9 mouse cellular contexts compared by ENCODE assay signal in genomic region chr2:154417107-154417506, GRCm38 (mm10). TPM values are rescaled to one million over a fixed set of nuclear protein-coding genes. Genes with fewer than 3 reads are reported as not detected.
DNase-seq lines count a peak whose midpoint lies in the region; ATAC-seq and TF ChIP-seq lines count a peak whose summit lies in the region.
"Had no signal": no experiment of that assay in that cellular context is flagged by ENCODE, and none has a peak within 500 bp of the region (broad histone marks: within the 10 kb centered on the region; RNA-seq: fewer than 3 reads in every experiment).

No protein-coding gene starts in this region.

- H3K27ac ChIP-seq in kidney, adult 2 months (ENCODE audit: insufficient read depth, low read depth, low read length), result no peak overlapping the region
- H3K27ac ChIP-seq in kidney, embryonic 15.5 days, result no peak overlapping the region
- H3K27ac ChIP-seq in MEL (ENCODE audit: control insufficient read depth, low read depth, low read length), result no peak overlapping the region
- H3K27ac ChIP-seq in gastrocnemius, adult 2 months, result no peak overlapping the region
- H3K27ac ChIP-seq in limb, embryonic 11.5 days (replicated peaks; ENCODE audit: low read depth, low read length), result no peak overlapping the region

- no peak overlapping the region for H3K4me3 ChIP-seq in kidney, adult 2 months (ENCODE audit: insufficient read depth, low read depth, low read length)
- H3K4me3 ChIP-seq in kidney, embryonic 15.5 days (replicated peaks), result no peak overlapping the region
- H3K4me3 ChIP-seq in MEL (ENCODE audit: control insufficient read depth in 1 of 2, insufficient read depth in 1 of 2, low read depth in 2 of 2, low read length in 2 of 2), result no peak overlapping the region
- H3K4me3 ChIP-seq in gastrocnemius, adult 2 months, result no peak overlapping the region
- no peak overlapping the region for H3K4me3 ChIP-seq in limb, embryonic 11.5 days (ENCODE audit: low read depth, low read length)
- H3K4me3 ChIP-seq: myocyte had no signal

- no peaks in the 10 kb centered on the region for H3K4me1 ChIP-seq in kidney, adult 2 months (ENCODE audit: control insufficient read depth, insufficient read depth, low read length)
- H3K4me1 ChIP-seq in kidney, embryonic 15.5 days, result peaks cover 6% of the 10 kb centered on the region
- no peaks in the 10 kb centered on the region for H3K4me1 ChIP-seq in MEL (ENCODE audit: control insufficient read depth in 1 of 2, insufficient read depth in 2 of 2, low read length in 2 of 2)
- peaks cover 4% of the 10 kb centered on the region; the same call in 1 of the 2 replicates for H3K4me1 ChIP-seq in limb, embryonic 11.5 days (ENCODE audit: control insufficient read depth, insufficient read depth, low read length)

- TF ChIP-seq EP300 in MEL (IDR thresholded peaks at IDR 0.05; ENCODE audit: low read depth in 1 of 2, low read length in 2 of 2), result no peak

- ATAC-seq in kidney, embryonic 15.5 days (replicated peaks; ENCODE audit: low FRiP score), result no peak
- ATAC-seq in limb, embryonic 11.5 days (ENCODE audit: insufficient number of reproducible peaks, low FRiP score, low TSS enrichment, low read depth), result no peak

- H3K9ac ChIP-seq in kidney, embryonic 15.5 days, result no peak overlapping the region
- no peak overlapping the region for H3K9ac ChIP-seq in MEL (ENCODE audit: control insufficient read depth, low read depth, low read length, poor library complexity, severe bottlenecking)
- H3K9ac ChIP-seq in limb, embryonic 11.5 days (ENCODE audit: low read length), result no peak overlapping the region

- H3K36me3 ChIP-seq in kidney, adult 2 months (ENCODE audit: control insufficient read depth, insufficient read depth, low read length), result no peaks in the 10 kb centered on the region
- no peaks in the 10 kb centered on the region for H3K36me3 ChIP-seq in kidney, embryonic 15.5 days
- no peaks in the 10 kb centered on the region for H3K36me3 ChIP-seq in MEL (ENCODE audit: control insufficient read depth in 1 of 2, insufficient read depth in 2 of 2, low read length in 2 of 2)
- H3K36me3 ChIP-seq in limb, embryonic 11.5 days (ENCODE audit: control insufficient read depth, insufficient read depth, low read length), result no peaks in the 10 kb centered on the region

- no peak for TF ChIP-seq POLR2A in kidney, adult 2 months (IDR thresholded peaks at IDR 0.05; ENCODE audit: low read depth, low read length)
- no peak for TF ChIP-seq POLR2A in MEL (IDR thresholded peaks at IDR 0.05; ENCODE audit: control insufficient read depth in 1 of 2, insufficient read depth in 1 of 2, low read depth in 1 of 2, low read length in 2 of 2, poor library complexity in 1 of 2)

- TF ChIP-seq CTCF in kidney, adult 2 months (conservative IDR thresholded peaks at IDR 0.05; ENCODE audit: insufficient read depth, insufficient read length, low read depth, low read length), result peak; percentile 87
- TF ChIP-seq CTCF in MEL (IDR thresholded peaks at IDR 0.05 in 2 of 3, conservative IDR thresholded peaks at IDR 0.05 in 1 of 3; ENCODE audit: control insufficient read depth in 1 of 3, insufficient read depth in 1 of 3, low read depth in 2 of 3, low read length in 3 of 3, poor library complexity in 1 of 3, severe bottlenecking in 1 of 3), result peak; percentile 79 to 90 (median 86)
- peak; percentile 90 for TF ChIP-seq CTCF in gastrocnemius, adult 2 months (IDR thresholded peaks at IDR 0.05)

- no peaks in the 10 kb centered on the region for H3K9me3 ChIP-seq in kidney, embryonic 15.5 days (replicated peaks)
- no peaks in the 10 kb centered on the region for H3K9me3 ChIP-seq in MEL (replicated peaks; ENCODE audit: insufficient read depth, low read length)
- H3K9me3 ChIP-seq in limb, embryonic 11.5 days (ENCODE audit: control insufficient read depth, low read length), result no peaks in the 10 kb centered on the region

- no peaks in the 10 kb centered on the region for H3K79me2 ChIP-seq in MEL (ENCODE audit: control insufficient read depth, insufficient read depth, low read length, poor library complexity)

- H3K4me2 ChIP-seq in kidney, embryonic 15.5 days, result no peak overlapping the region
- H3K4me2 ChIP-seq in limb, embryonic 11.5 days (ENCODE audit: low read depth, severe bottlenecking), result no peak overlapping the region

- 26% methylated on average over 3 of the region's 3 CpGs for WGBS in kidney, adult 2 months
- 16% methylated on average over 3 of the region's 3 CpGs for WGBS in kidney, embryonic 15.5 days
- 9% methylated on average over 3 of the region's 3 CpGs for WGBS in limb, embryonic 11.5 days

- no peaks in the 10 kb centered on the region for H3K27me3 ChIP-seq in kidney, adult 2 months (replicated peaks; ENCODE audit: control insufficient read depth, insufficient read depth, low read length)
- no peaks in the 10 kb centered on the region for H3K27me3 ChIP-seq in kidney, embryonic 15.5 days
- H3K27me3 ChIP-seq in MEL (ENCODE audit: control insufficient read depth in 1 of 2, insufficient read depth in 2 of 2, low read length in 2 of 2), result peaks cover 0 to 2% of the 10 kb centered on the region in 2 experiments; a peak in 1 of 4 replicates
- H3K27me3 ChIP-seq in limb, embryonic 11.5 days (ENCODE audit: control insufficient read depth, insufficient read depth, low read length), result no peaks in the 10 kb centered on the region

- intact Hi-C loops in gastrocnemius, adult 2 months (cut with DNase I), result loop anchor here (1.0 to 10.0 kb wide), 3 partner anchors 91 to 528 kb away; no protein-coding TSS in a partner anchor

- TF ChIP-seq RAD21 in MEL (IDR thresholded peaks at IDR 0.05; ENCODE audit: low read depth, low read length), result peak; percentile 86

- DNase-seq in kidney, adult 2 months, result peak; percentile 78
- DNase-seq in MEL (ENCODE audit: low read depth, low spot score), result peak; percentile 75
- peak; percentile 79 to 83 for DNase-seq in cerebellum, adult 18-20 months
- peak; percentile 82 for DNase-seq in gastrocnemius, adult 2 months
- peak; percentile 87 for DNase-seq in limb, embryonic 11.5 days (ENCODE audit: low spot score)
- peak; percentile 77 for DNase-seq in ovary, postnatal 14 days (ENCODE audit: low spot score)
- peak; percentile 82 for DNase-seq in urinary bladder, postnatal 14 days (ENCODE audit: low spot score)

TF ChIP-seq in MEL, 35 proteins besides CTCF, POLR2A, EP300 and RAD21:
- TF ChIP-seq ZNF384 (IDR thresholded peaks at IDR 0.05; ENCODE audit: low read depth, low read length), result peak; percentile 46
- TF ChIP-seq SMC3 (IDR thresholded peaks at IDR 0.05; ENCODE audit: low read depth, low read length), result peak; percentile 91
- no peak for TF ChIP-seq MYB (IDR thresholded peaks at IDR 0.05; ENCODE audit: low read depth, low read length)
- TF ChIP-seq ZC3H11A (IDR thresholded peaks at IDR 0.05; ENCODE audit: low read depth, low read length), result peak; percentile 84
- 0 out of 2 replicates have a peak, but pooled peaks have one; percentile 26 for TF ChIP-seq HCFC1 (IDR thresholded peaks at IDR 0.05; ENCODE audit: low read depth, low read length)
- TF ChIP-seq ELF1 (IDR thresholded peaks at IDR 0.05; ENCODE audit: low read depth, low read length), result no peak
- peak; percentile 40; the same call in 1 of the 2 replicates for TF ChIP-seq SIN3A (IDR thresholded peaks at IDR 0.05; ENCODE audit: low read length)

RNA-seq across cellular contexts. Expression of gene Snta1, which starts 9.2 kb away (rescaled TPM):
- 60.5 and 63.4 TPM in 2 replicates for polyA plus RNA-seq in kidney, adult 2 months (2012; rRNA removed)
- polyA plus RNA-seq in kidney, embryonic 15.5 days (2015; fragmentation: Nextera tagmentation; extraction: Ambion mirVana), result 12.0 and 12.7 TPM in 2 replicates
- 2.7 and 3.0 TPM in 2 replicates for total RNA-seq in MEL (2012; rRNA removed)
- polyA plus RNA-seq in MEL (2012; ENCODE audit: insufficient read depth in 1 of 2, insufficient read length in 2 of 2, low read depth in 1 of 2, low replicate concordance in 2 of 2, missing spikeins in 1 of 2), result 1 to 10 TPM in 1 of 2 experiments, not detected in 1; 6.7 TPM
- total RNA-seq in gastrocnemius, adult 2 months (2021), result 100 to 1,000 TPM; 245 to 247 TPM
- 1.7 and 2.2 TPM in 2 replicates for polyA plus RNA-seq in limb, embryonic 11.5 days (2014; fragmentation: Nextera tagmentation; extraction: Ambion mirVana)

RNA-seq across cellular contexts. Expression of gene Cbfa2t2, which starts 19.2 kb away (rescaled TPM):
- 11.7 and 11.8 TPM in 2 replicates for polyA plus RNA-seq in kidney, adult 2 months (2012; rRNA removed)
- polyA plus RNA-seq in kidney, embryonic 15.5 days (2015; fragmentation: Nextera tagmentation; extraction: Ambion mirVana), result 38.8 and 46.0 TPM in 2 replicates
- 5.9 and 8.9 TPM in 2 replicates for total RNA-seq in MEL (2012; rRNA removed)
- polyA plus RNA-seq in MEL (2012; ENCODE audit: insufficient read depth in 1 of 2, insufficient read length in 2 of 2, low read depth in 1 of 2, low replicate concordance in 2 of 2, missing spikeins in 1 of 2), result 10 to 100 TPM in 1 of 2 experiments, not detected in 1; 23.1 TPM
- total RNA-seq in gastrocnemius, adult 2 months (2021), result 10 to 100 TPM; 13.4 to 17.9 TPM
- polyA plus RNA-seq in limb, embryonic 11.5 days (2014; fragmentation: Nextera tagmentation; extraction: Ambion mirVana), result 44.1 and 52.7 TPM in 2 replicates

RNA-seq across cellular contexts. Expression of gene Cdk5rap1, which starts 44.3 kb away (rescaled TPM):
- polyA plus RNA-seq in kidney, adult 2 months (2012; rRNA removed), result 17.1 and 19.0 TPM in 2 replicates
- 19.0 and 20.4 TPM in 2 replicates for polyA plus RNA-seq in kidney, embryonic 15.5 days (2015; fragmentation: Nextera tagmentation; extraction: Ambion mirVana)
- 14.1 and 14.7 TPM in 2 replicates for total RNA-seq in MEL (2012; rRNA removed)
- 10 to 100 TPM in 1 of 2 experiments, not detected in 1; 13.1 TPM for polyA plus RNA-seq in MEL (2012; ENCODE audit: insufficient read depth in 1 of 2, insufficient read length in 2 of 2, low read depth in 1 of 2, low replicate concordance in 2 of 2, missing spikeins in 1 of 2)
- total RNA-seq in gastrocnemius, adult 2 months (2021), result 10 to 100 TPM; 14.5 to 15.3 TPM
- 19.8 and 20.3 TPM in 2 replicates for polyA plus RNA-seq in limb, embryonic 11.5 days (2014; fragmentation: Nextera tagmentation; extraction: Ambion mirVana)
